Mouse (Mus musculus) megakaryocyte-erythroid progenitor cell, adult 5 weeks (primary cell): Measurements from ENCODE around the gene Parp2. TPM values are rescaled to one million over a fixed set of nuclear protein-coding genes. Genes with fewer than 3 reads are reported as not detected.

Experiments used
- polyA plus RNA-seq: library from polyadenylated mRNA; stranded (reverse); fragments of >175 nt; gene quantifications from 2 replicates; pipeline ENCODE4 v1.2.3, GENCODE M21; 2012

The Parp2 gene
- polyA plus RNA-seq, result 5.3 and 6.5 TPM in 2 replicates

GRCm38 (mm10) chr14:50807487-50808072 lies at the start of gene Parp2, which contains the start of gene Ccnb1ip1:
TSS of gene Parp2 (plus strand) at chr14:50807841.
TSS of gene Ccnb1ip1 (minus strand) at chr14:50807732.

GRCm38 (mm10) chr14:50785251-50785637 lies 22.4 kb upstream of the Parp2 start, which contains the start of gene Ttc5:
TSS of gene Ttc5 (minus strand) at chr14:50785519.

GRCm38 (mm10) chr14:50869889-50870804 lies 62.5 kb downstream of the Parp2 start, which contains the start of gene Tep1:
TSS of gene Tep1 (minus strand) at chr14:50870560.

Other genes starting within 250 kb of the Parp2 start
- gene Olfr744, start 193.0 kb upstream of the Parp2 start, polyA plus RNA-seq, result not detected in 2 replicates
- not detected in 2 replicates for gene Olfr745, start 168.5 kb upstream of the Parp2 start, polyA plus RNA-seq
- gene Olfr746, start 160.8 kb upstream of the Parp2 start, polyA plus RNA-seq, result not detected in 2 replicates
- gene Olfr747, start 114.6 kb upstream of the Parp2 start, polyA plus RNA-seq, result not detected in 2 replicates
- not detected in 2 replicates for gene Olfr748, start 100.5 kb upstream of the Parp2 start, polyA plus RNA-seq
- gene Olfr749, start 62.7 kb upstream of the Parp2 start, polyA plus RNA-seq, result not detected in 2 replicates
- gene Ttc5, start 22.3 kb upstream of the Parp2 start, polyA plus RNA-seq, result 16.2 and 18.6 TPM in 2 replicates
- gene Ccnb1ip1, start 109 bp upstream of the Parp2 start, polyA plus RNA-seq, result not detected in 2 replicates
- gene Tep1, start 62.7 kb downstream of the Parp2 start, polyA plus RNA-seq, result 4.2 and 6.3 TPM in 2 replicates
- 0.05 and 0.17 TPM in 2 replicates for gene Klhl33, start 89.7 kb downstream of the Parp2 start, polyA plus RNA-seq
- gene Osgep, start 117.1 kb downstream of the Parp2 start, polyA plus RNA-seq, result 62.9 and 65.3 TPM in 2 replicates
- gene Apex1, start 117.1 kb downstream of the Parp2 start, polyA plus RNA-seq, result 152 and 183 TPM in 2 replicates
- gene Pip4p1, start 123.0 kb downstream of the Parp2 start, polyA plus RNA-seq, result 97.7 and 140 TPM in 2 replicates
- gene Pnp, start 123.2 kb downstream of the Parp2 start, polyA plus RNA-seq, result 4.1 and 6.2 TPM in 2 replicates
- 3.0 and 6.9 TPM in 2 replicates for gene Gm49342, start 136.7 kb downstream of the Parp2 start, polyA plus RNA-seq
- 0.09 and 0.71 TPM in 2 replicates for gene Pnp2, start 148.2 kb downstream of the Parp2 start, polyA plus RNA-seq
- gene Rnase10, start 199.9 kb downstream of the Parp2 start, polyA plus RNA-seq, result 0.11 TPM in 1 of 2 replicates, not detected in the other
- not detected in 2 replicates for gene Rnase9, start 234.0 kb downstream of the Parp2 start, polyA plus RNA-seq
- gene Rnase11, start 242.3 kb downstream of the Parp2 start, polyA plus RNA-seq, result not detected in 2 replicates
- 0.18 TPM in 1 of 2 replicates, not detected in the other for gene Rnase12, start 249.8 kb downstream of the Parp2 start, polyA plus RNA-seq